In the genomic region with DNA sequence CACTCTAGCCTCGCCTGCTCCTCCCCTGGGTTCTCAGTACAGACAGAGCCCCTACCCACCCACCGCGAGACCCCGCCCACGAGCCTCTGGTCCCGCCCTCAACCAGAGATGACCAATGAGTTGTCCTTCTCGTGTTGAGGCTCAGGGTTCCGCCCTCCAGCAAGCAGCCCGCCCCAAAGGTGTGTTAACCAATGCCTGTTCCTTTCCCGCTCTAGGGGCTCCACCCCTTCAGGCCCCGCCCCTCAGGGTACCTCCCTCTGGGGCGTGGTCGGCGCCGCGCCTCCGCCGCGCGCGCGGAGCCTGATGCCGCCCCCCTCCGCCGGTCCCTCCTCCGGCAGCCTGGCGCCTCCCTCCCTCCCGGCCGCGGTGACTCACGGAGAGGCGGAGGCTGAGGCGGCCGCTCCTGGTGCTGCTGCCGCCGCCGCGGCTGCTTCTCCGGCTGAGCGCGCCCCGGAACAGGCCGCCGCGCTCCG, we compare ENCODE assay signal across 8 mouse cellular contexts. TPM values are rescaled to one million over a fixed set of nuclear protein-coding genes. Genes with fewer than 3 reads are reported as not detected.
DNase-seq lines count a peak whose midpoint lies in the region; ATAC-seq and TF ChIP-seq lines count a peak whose summit lies in the region.

A gene (plus strand): TSS at position 369 of the 473 bp plus-strand sequence.

- no peaks in the 10 kb centered on the region for H3K36me3 ChIP-seq in forebrain, embryonic 10.5 days (replicated peaks)
- H3K36me3 ChIP-seq in heart, embryonic 15.5 days: no peaks in the 10 kb centered on the region
- no peaks in the 10 kb centered on the region for H3K36me3 ChIP-seq in liver, embryonic 14.5 days (replicated peaks; ENCODE audit: control insufficient read depth, insufficient read depth, low read depth)
- H3K36me3 ChIP-seq in neural tube, embryonic 11.5 days (ENCODE audit: control insufficient read depth, insufficient read depth, low read length): no peaks in the 10 kb centered on the region
- no peaks in the 10 kb centered on the region for H3K36me3 ChIP-seq in stomach, postnatal 0 days (ENCODE audit: control insufficient read depth, insufficient read depth, low read length)

- peak within 1 kb of the TSS; percentile 90 for H3K4me3 ChIP-seq in forebrain, embryonic 10.5 days
- H3K4me3 ChIP-seq in heart, embryonic 15.5 days: peak within 1 kb of the TSS; percentile 91
- H3K4me3 ChIP-seq in liver, embryonic 14.5 days (ENCODE audit: insufficient read depth in 1 of 2, low read depth in 2 of 2, low read length in 2 of 2): peak within 1 kb of the TSS; percentile 44 to 49
- peak within 1 kb of the TSS; percentile 91 for H3K4me3 ChIP-seq in neural tube, embryonic 11.5 days (ENCODE audit: low read depth, low read length)
- peak within 1 kb of the TSS; percentile 80 for H3K4me3 ChIP-seq in stomach, postnatal 0 days (ENCODE audit: low read depth, low read length)

- H3K27me3 ChIP-seq in forebrain, embryonic 10.5 days (ENCODE audit: poor library complexity, severe bottlenecking): peaks cover 5% of the 10 kb centered on the region; the same call in 1 of the 2 replicates
- no peaks in the 10 kb centered on the region for H3K27me3 ChIP-seq in heart, embryonic 15.5 days
- H3K27me3 ChIP-seq in liver, embryonic 14.5 days (ENCODE audit: control insufficient read depth, insufficient read depth, low read length): peaks cover 3% of the 10 kb centered on the region; the same call in 1 of the 2 replicates
- no peaks in the 10 kb centered on the region for H3K27me3 ChIP-seq in neural tube, embryonic 11.5 days (ENCODE audit: control insufficient read depth, insufficient read depth, low read length)
- no peaks in the 10 kb centered on the region for H3K27me3 ChIP-seq in stomach, postnatal 0 days (ENCODE audit: control insufficient read depth, insufficient read depth, low read length)

- peak; percentile 78 for DNase-seq in c-Kit-negative CD71-positive TER-119-positive erythroid progenitor cells, embryonic 14.5 days (ENCODE audit: low read depth, low spot score)
- DNase-seq in forebrain, embryonic 10.5 days (ENCODE audit: extremely low spot score, low spot score): peak; percentile 96
- DNase-seq in kidney, postnatal 25 days: peak; percentile 95 to 98
- DNase-seq in liver, embryonic 14.5 days (ENCODE audit: low read depth in 3 of 3, low spot score in 3 of 3): peak; percentile 83 to 88 (median 86)
- peak; percentile 99 for DNase-seq in neural tube, embryonic 11.5 days (ENCODE audit: low spot score)
- DNase-seq in stomach, postnatal 0 days (ENCODE audit: low spot score): peak; percentile 99

- TF ChIP-seq CTCF in liver, embryonic 14.5 days (IDR thresholded peaks at IDR 0.05; ENCODE audit: low read depth): no peak
- TF ChIP-seq CTCF in stomach, postnatal 0 days (IDR thresholded peaks at IDR 0.05; ENCODE audit: low read depth): no peak

- ATAC-seq in CD4-positive, CD25-positive, alpha-beta regulatory T cell, adult 4 months: peak; percentile 96
- peak; percentile 99 for ATAC-seq in heart, embryonic 15.5 days (replicated peaks; ENCODE audit: insufficient number of reproducible peaks, insufficient read depth, low FRiP score, low read depth)
- peak; percentile 97 for ATAC-seq in liver, embryonic 14.5 days (ENCODE audit: insufficient read depth)
- ATAC-seq in neural tube, embryonic 11.5 days (ENCODE audit: insufficient read depth, low FRiP score, low TSS enrichment): peak; percentile 99
- peak; percentile 99 for ATAC-seq in stomach, postnatal 0 days (ENCODE audit: low FRiP score, low TSS enrichment)

- no peak for TF ChIP-seq EP300 in liver, embryonic 14.5 days (IDR thresholded peaks at IDR 0.05; ENCODE audit: low read depth)
- TF ChIP-seq EP300 in stomach, postnatal 0 days (optimal IDR thresholded peaks at IDR 0.05): no peak

- peak within 1 kb of the TSS; percentile 88 for H3K9ac ChIP-seq in heart, embryonic 15.5 days
- peak within 1 kb of the TSS; percentile 52 for H3K9ac ChIP-seq in liver, embryonic 14.5 days (replicated peaks)
- H3K9ac ChIP-seq in neural tube, embryonic 11.5 days (ENCODE audit: low read length): peak within 1 kb of the TSS; percentile 88
- H3K9ac ChIP-seq in stomach, postnatal 0 days (ENCODE audit: low read length): peak within 1 kb of the TSS; percentile 89

- peaks cover 48% of the 10 kb centered on the region for H3K4me1 ChIP-seq in forebrain, embryonic 10.5 days
- H3K4me1 ChIP-seq in heart, embryonic 15.5 days (replicated peaks): peaks cover 18% of the 10 kb centered on the region
- H3K4me1 ChIP-seq in liver, embryonic 14.5 days (replicated peaks; ENCODE audit: control insufficient read depth in 2 of 2, insufficient read depth in 2 of 2, low read length in 1 of 2): peaks cover 0 to 5% of the 10 kb centered on the region in 2 experiments; a peak in 2 of 4 replicates
- H3K4me1 ChIP-seq in neural tube, embryonic 11.5 days (ENCODE audit: control insufficient read depth, insufficient read depth, low read length): peaks cover 11% of the 10 kb centered on the region
- no peaks in the 10 kb centered on the region; the same call in 1 of the 2 replicates for H3K4me1 ChIP-seq in stomach, postnatal 0 days (replicated peaks; ENCODE audit: control insufficient read depth, insufficient read depth)

- H3K9me3 ChIP-seq in forebrain, embryonic 10.5 days: no peaks in the 10 kb centered on the region
- H3K9me3 ChIP-seq in heart, embryonic 15.5 days (replicated peaks): no peaks in the 10 kb centered on the region
- no peaks in the 10 kb centered on the region for H3K9me3 ChIP-seq in liver, embryonic 14.5 days (ENCODE audit: control insufficient read depth, low read length)
- no peaks in the 10 kb centered on the region for H3K9me3 ChIP-seq in neural tube, embryonic 11.5 days (ENCODE audit: control insufficient read depth, low read length)
- H3K9me3 ChIP-seq in stomach, postnatal 0 days (ENCODE audit: control insufficient read depth, low read length): no peaks in the 10 kb centered on the region

- WGBS in forebrain, embryonic 10.5 days: under 1% methylated on average over 45 of the region's 46 CpGs
- 1% methylated on average over 45 of the region's 46 CpGs for WGBS in heart, embryonic 15.5 days
- WGBS in liver, embryonic 14.5 days (ENCODE audit: insufficient replicate concordance): 1% methylated on average over 33 of the region's 46 CpGs
- WGBS in neural tube, embryonic 11.5 days: 0% methylated on average over 39 of the region's 46 CpGs
- WGBS in stomach, postnatal 0 days: under 1% methylated on average over 26 of the region's 46 CpGs

- H3K27ac ChIP-seq in forebrain, embryonic 10.5 days: peak within 1 kb of the TSS; percentile 91
- H3K27ac ChIP-seq in heart, embryonic 15.5 days: peak within 1 kb of the TSS; percentile 69
- no peak within 1 kb of the TSS for H3K27ac ChIP-seq in liver, embryonic 14.5 days
- no peak within 1 kb of the TSS; the same call in 1 of the 2 replicates for H3K27ac ChIP-seq in neural tube, embryonic 11.5 days (ENCODE audit: low read depth, low read length)
- peak within 1 kb of the TSS; percentile 84 for H3K27ac ChIP-seq in stomach, postnatal 0 days (replicated peaks)

- peak within 1 kb of the TSS; percentile 97 for H3K4me2 ChIP-seq in heart, embryonic 15.5 days
- peak within 1 kb of the TSS; percentile 82 for H3K4me2 ChIP-seq in liver, embryonic 14.5 days (ENCODE audit: low read depth)
- peak within 1 kb of the TSS; percentile 92 for H3K4me2 ChIP-seq in neural tube, embryonic 11.5 days (ENCODE audit: low read depth)
- peak within 1 kb of the TSS; percentile 91 for H3K4me2 ChIP-seq in stomach, postnatal 0 days (replicated peaks; ENCODE audit: low read depth)

RNA-seq across cellular contexts. Expression of the gene that starts here (rescaled TPM):
- polyA plus RNA-seq in CD4-positive, CD25-positive, alpha-beta regulatory T cell, adult 4 months (2017; shearing (Covaris generic)): under 1 TPM; 0.35 to 0.39 TPM
- polyA plus RNA-seq in forebrain, embryonic 10.5 days (2016; fragmentation: Nextera tagmentation; extraction: Ambion mirVana): 53.6 and 59.6 TPM in 2 replicates
- 34.7 and 38.0 TPM in 2 replicates for polyA plus RNA-seq in heart, embryonic 15.5 days (2015; fragmentation: Nextera tagmentation; extraction: Ambion mirVana)
- polyA plus RNA-seq in liver, embryonic 14.5 days (2012; rRNA removed): 1.5 and 2.2 TPM in 2 replicates
- 4.0 and 4.2 TPM in 2 replicates for polyA plus RNA-seq in liver, embryonic 14.5 days (2014; fragmentation: Nextera tagmentation; extraction: Ambion mirVana)
- polyA plus RNA-seq in neural tube, embryonic 11.5 days (2014; fragmentation: Nextera tagmentation; extraction: Ambion mirVana): 54.9 and 67.7 TPM in 2 replicates
- polyA plus RNA-seq in stomach, postnatal 0 days (2015; fragmentation: Nextera tagmentation; extraction: Ambion mirVana): 60.1 and 69.5 TPM in 2 replicates

Comparison
In these comparisons a context has a peak if more than half of its experiments do, and no peak if none do; other contexts are left out.
1. Peak in ATAC-seq in CD4-positive, CD25-positive, alpha-beta regulatory T cell, adult 4 months; RNA of the gene not detected or under 1 TPM.
2. H3K27ac ChIP-seq: peak in forebrain, embryonic 10.5 days (single experiment), heart, embryonic 15.5 days (single experiment) and stomach, postnatal 0 days (single experiment); none in liver, embryonic 14.5 days (single experiment) and neural tube, embryonic 11.5 days (single experiment).
3. Peak in every context shown above with its lines, with median percentiles within 50 percentile points of each other: ATAC-seq, DNase-seq, H3K4me3 ChIP-seq, H3K4me2 ChIP-seq and H3K9ac ChIP-seq.